Mouse (Mus musculus) fibroblast of lung, adult 2 months (primary cell): Measurements from ENCODE around the gene Arhgap29.

ENCODE experiments used
- DNase-seq: peaks from one replicate; pipeline ENCODE4 v3.0.0-alpha.2; 2011; ENCODE audit warnings: low read depth

Gene Arhgap29

DNA sequence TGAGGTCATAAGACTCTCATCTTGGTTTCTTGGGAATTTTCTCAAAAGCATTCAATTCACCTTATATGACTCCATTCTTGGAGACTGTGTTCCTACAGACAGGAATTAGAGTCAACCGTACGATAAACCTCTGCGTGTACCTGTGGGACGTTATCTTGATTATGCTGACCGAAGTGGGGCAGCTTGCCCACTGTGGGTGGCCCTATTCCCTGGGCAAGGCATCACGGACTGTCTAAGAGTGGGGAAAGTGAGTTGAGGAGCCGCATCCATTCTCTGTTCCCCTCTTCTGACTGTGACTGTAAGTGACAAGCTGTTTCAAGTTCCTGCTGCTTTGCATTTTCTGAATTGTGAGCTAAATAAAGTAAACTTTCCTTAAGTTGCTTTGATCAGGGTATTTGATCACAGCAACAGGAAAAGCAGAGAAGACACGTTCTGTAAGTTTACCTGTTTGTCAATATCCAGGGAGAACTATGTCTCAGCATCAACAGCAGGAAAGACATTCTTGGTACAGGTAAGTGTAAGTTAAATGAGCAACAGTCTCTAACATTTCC lies at the start of gene Arhgap29:
TSS of gene Arhgap29 (plus strand) at position 501 of the 551 bp plus-strand sequence.
- DNase-seq = no peak

DNA sequence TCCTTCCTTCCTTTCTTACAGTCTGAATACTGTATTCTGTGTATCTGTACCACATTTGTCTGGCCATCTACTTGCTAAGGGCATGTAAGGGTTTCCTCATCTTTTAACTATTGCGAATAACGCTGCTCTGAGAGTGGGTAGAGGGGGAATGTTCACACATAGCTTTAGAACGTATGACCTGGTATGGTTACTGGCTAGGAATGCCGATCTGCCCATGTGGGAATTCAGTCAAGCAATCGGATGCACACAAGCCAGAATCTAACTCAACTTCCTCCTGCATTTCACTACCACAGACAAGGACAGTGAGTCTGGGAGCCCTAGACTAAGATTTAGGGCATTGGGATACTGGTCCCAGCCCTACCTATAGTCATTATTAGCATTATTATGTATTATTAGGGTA lies 49.6 kb upstream of the Arhgap29 start:
- DNase-seq = no peak

DNA sequence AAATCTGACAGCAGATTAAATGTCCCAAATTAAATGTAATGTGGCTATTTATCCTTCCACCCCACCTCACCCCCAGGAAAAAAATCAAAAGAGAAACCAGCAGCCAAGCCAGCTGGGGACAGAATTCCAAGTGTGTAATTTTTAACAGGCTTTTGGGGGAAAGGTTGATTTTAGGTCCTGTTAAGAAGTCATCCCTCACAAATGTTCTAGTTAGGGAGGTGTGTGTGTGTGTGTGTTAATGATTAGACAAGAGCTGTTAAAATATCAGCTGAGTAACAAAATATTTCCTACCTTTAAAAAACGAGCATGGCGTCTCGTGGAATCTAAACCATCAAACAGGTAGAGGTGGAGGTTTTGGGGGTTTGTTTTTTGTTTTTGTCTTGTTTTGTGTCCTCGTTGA lies 49.1 kb upstream of the Arhgap29 start:
- no peak for DNase-seq

DNA sequence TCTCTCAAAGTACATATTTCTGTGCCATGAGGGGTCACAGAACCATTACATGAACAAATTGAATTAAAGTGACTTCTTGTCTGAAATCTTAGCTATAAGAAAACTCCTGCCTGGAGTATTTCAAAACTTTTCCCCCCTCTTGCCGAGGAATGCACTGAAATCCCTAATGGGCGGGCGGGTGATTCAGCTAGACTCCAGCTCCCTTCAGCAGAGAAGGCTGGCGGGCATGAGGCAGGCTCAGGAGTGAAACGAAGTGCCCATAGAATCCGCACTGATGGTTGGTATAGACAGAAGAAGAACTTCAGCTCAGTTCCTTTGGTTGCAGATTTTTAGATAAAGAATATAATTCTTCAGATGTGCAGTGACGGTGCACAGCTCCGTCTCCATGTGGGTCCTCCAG lies 48.6 kb upstream of the Arhgap29 start:
- no peak for DNase-seq

DNA sequence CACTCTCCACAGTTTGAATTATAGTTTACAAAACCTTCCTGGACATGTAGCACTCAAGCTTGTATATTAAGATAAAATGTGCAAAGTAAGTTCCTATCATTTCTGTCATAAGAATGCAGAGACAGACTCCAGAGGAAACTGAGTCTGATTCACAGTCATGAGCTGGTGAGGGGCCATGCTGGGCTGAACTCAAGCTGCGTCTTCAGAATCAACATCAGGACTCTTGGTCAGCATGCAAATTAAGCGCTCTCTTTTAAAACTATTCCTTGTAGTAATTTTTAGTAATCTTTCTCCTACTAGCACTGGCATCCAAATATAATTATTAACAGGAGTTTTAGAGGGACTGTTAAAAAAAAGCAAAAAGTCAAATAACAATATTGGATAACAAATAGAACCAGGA lies 47.9 kb upstream of the Arhgap29 start:
- no peak for DNase-seq

DNA sequence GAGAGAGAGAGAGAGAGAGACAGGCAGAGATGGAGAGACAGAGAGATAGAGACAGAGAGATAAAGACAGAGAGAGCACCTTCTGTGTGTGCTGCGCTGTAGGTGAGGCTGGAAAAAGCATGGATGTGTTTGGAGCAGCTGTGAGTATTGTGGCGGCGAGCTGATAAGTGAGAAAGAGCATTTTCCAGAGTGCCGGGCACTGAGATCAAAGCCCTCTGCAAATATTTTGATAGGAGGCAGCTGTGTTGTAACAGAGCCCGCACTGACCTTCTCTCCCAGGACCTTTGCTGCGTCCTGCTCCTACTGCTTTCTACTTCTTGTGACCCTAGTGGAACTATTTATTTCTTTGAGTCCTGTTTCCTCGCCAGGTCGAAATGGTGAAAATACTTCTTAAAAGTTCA lies 45.7 kb upstream of the Arhgap29 start:
- no peak for DNase-seq

DNA sequence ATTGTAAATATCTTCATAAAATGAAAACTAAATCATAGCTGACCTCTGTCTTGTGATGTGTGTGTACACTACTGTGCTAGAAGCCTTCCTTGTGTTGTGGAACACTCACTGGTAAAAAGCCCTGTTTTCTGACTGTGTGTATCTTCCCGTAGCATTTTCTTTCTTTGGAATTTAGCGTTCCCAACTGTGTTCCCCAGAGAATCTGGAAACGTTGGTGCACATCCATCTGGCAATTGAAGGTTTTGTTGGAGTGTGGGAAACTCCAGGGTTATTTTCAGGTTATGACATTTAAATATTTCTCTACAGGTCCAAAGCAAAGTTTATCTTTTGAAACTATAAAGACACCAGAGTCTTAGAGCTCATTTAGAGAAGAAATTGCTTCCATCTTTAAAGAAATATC lies 43.2 kb upstream of the Arhgap29 start:
- DNase-seq = no peak

DNA sequence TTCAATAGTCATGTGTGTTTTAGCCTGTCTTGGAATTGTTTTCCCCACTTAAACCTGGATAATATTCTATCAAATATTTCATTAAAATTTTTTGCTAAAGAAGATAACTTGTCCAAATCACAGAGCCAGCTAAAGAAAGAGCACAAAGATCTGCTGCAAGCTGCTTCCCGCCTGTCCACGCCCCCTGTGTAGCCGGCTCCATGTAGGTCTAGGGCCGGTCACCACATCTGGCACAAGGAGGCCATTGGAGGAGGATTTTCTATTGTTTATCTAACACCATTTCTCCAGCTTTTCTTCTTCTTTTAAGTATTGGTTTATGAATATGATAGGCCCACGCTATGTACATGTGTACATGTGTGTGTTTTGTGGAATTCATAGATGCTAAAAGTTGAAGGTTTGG lies 38.9 kb upstream of the Arhgap29 start:
- no peak for DNase-seq

DNA sequence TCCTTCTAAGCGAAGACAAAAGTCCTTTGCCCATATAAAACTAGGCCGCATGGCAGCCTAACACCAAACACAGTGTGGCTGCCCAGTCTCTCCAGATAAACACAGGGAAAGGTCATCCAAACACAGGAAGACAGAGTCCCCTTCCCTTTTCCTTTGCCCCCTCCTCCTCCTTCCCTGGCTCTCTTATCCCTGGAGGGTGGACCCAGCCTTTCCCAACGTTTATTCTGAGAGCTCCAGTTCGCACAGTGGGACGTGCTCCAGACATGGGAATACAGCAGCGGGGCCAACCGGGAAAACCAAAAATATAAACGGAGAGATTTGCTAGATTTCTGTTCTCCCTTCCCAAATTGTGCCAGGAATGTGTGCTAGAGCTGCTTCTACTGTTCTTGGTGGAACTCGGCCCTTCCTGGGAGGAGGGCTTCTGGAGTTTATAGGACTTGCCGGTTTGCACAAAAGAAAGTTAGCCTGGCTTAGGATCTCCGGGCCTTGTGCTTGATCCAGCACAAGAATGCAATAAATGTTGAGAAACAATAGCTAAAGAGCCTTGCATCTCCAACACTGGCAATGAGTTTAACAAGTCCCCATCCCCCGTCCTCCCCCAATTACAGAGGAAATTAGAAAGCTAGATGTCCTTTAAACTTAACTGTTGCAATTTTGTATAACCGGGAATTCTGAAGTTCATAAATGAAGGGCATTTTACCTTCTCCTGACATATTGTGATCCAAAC lies 37.7 kb upstream of the Arhgap29 start:
- DNase-seq = no peak

DNA sequence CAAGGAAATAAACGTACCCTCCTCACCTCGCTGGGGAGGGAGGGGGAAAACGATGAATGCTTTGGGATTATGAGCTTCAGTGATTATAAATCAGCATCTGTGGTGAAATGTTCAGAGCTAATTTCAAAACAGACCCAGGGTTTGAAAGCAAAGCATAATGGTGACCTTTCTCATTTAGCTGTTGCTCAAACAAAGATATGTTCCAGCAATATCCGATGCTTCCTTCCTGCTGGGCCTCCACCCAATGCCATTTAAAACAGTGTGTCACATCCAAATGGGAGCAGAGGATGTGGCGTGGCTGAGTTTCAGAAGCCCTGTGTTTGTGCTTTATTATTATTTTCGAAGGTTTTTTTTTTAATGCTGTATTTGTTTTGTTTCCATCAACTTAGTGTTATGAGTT lies 37.1 kb upstream of the Arhgap29 start:
- no peak for DNase-seq

DNA sequence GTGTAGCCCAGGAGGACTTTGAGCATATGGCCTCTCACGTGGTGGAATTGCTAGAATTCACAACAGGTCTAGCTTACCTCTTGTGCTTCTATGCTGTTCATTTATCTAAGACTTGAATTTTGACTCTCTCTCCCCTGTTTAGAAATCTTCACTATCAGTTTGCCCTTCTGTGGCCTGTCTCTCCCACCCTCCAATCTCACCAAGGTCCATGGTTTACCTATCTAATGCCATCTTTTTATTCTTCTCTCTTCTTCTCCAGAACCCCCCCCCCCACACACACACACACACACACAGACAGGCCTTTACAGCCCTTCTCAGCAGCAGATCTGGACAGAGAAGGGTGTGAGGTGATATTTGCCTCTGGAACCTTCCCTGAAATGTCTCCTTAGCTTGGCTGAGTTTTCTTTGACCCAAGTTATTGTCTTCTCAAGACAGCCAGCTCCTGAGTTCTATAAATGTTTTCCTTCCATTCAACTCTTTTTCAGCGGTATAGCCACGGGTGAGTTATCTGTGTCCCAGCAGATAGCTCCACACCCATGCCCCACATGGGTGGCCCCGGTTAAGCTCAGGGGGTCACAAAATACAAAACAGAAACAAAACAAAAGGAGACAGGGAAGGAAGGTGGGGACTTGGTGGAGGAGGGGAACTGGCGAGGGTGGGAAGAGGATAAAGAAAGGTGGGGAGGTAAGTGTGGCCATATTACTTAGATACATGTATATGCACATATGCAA lies 35.4 kb upstream of the Arhgap29 start:
- no peak for DNase-seq

DNA sequence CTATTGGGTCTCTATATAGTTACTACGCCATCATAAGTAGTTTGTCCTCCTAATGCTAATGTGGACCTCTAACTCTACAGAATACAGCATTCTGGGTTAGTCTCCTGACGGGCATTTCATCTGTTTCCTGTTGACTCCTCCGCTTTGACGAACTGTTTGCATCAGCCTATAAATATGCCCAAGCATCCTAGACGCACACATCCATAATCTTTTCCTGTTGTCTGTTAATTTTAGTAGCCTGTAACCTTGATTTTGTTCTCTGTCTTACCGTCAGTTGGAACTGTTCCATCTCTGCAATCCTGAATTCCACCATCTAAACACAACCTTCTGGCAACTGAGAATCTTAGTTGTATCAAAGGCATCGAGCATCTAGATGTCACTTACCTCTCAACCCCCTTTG lies 34.7 kb upstream of the Arhgap29 start:
- DNase-seq = no peak

DNA sequence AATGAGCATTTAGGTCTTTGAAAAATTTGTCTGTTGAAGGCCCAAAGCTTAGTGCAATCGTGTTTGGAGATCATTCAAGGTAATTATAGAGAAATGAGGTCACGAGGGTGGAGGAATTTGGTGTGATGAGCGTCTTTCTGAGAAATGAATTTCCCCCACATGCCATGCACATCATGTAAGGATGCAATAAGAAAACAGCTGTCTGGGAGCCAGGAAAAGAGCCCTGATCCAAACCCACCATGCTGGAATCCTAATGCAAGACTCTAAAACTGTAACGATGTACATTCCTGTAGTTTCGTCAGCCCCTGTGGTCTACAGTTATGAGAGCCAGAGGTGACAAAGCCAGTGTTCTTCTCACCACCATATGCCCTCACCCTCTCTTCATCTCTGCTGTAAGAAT lies 32.4 kb upstream of the Arhgap29 start:
- no peak for DNase-seq

DNA sequence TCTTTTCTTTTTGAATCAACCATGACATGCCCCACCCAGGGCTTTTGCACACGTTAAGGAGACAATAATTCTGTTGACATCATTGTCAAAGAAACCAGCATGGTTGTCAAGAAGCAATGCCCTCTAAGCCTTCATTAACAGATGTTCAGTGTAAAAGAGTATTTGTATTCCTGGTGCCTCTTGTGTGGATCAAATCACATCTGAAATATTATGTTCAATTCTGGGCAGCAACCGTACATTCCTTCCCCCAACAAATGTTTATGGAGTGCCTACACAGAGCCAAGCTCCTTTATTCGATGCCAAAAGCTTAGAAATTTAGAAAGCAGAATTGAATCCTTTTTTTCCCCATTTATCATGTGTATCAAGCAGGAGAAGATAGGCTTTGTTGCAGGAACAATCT lies 31.6 kb upstream of the Arhgap29 start:
- no peak for DNase-seq

DNA sequence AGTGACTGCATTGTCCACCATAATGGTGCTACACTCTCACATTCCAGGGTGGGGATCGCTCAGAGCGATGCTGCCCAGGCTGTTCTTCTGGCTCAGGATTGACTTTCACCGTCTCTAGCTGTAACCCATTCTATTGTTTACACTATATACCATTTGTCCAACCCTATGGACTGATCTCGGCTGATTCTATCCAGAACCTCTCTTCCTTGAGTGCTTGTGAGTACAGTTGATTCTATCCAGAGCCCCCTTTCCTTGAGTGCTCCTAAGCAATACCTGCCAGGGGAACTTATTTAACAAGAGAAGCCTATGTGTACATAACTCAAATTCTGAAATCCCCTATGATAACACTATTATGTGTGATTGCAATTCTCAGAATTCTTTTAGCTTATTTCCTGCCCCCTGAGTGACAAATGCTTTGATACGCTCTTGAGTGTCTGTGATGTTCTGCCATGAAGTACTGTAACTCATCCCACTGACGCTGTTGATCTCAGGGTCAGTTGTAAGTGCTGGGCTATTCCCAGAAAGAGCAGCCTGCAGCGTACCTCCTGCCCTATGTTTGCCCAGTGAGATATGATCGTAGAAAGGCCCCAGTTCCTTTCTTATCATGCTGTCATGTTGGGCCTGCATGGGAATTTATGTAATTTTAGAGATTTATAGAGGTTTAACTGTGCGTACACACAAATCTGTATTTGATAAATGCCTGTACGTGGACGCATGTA lies 27.4 kb upstream of the Arhgap29 start:
- no peak for DNase-seq

DNA sequence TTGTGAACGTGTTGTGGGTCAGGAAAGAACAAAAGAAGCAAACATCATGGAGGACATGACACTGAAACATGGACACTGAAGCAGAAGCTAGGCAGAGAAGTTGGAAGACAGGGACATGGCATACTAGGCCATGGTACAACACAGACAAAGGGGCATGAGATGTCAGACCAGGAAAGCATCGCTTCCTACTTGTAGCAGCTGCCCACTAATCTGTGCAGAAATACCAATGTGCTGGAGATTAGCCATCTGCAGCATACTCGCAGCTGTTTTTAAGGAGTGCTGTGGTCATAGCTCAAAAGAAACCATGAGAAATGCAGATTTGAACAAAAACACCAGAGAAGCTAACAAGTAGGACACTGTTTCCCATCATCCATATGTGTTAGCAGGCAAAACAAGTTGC lies 24.7 kb upstream of the Arhgap29 start:
- no peak for DNase-seq

DNA sequence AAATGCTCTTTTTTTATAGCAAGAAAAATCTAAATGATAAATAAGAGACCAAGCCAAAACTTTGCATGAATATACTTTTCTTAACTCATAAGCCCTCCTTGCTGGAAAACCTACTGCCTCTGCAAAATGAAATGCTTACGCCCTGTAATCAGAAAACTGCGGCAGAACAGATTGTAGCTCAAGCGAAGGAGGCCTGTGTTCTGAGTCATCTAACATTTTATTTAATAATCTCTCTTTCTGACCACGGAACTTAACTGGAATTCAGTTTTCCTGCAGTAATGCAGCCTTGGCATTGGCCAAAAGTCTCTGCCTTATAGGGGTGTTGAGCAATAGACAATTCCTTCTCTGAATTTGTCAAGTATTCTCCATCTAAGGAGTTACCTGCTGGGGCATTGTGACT lies 19.5 kb upstream of the Arhgap29 start:
- no peak for DNase-seq

DNA sequence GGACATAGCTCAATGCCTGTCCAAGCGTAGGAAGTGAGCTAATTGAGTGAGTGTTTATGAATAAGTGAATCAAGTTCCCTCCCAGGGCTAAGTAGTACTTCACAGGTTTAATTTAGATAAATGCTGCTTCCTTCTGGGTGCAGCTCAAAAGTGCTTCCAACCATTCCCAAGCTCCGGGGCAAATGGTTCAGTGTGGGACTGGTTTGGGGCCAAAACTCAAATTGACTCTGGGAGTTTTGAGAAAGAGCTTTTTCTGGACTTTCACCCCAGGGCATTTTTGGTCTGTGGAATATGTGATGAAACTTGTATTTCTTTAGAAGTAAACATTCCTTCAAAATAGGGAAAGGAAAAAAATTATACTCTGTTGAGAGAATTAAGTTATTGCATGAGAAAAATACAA lies 16.1 kb upstream of the Arhgap29 start:
- no peak for DNase-seq

DNA sequence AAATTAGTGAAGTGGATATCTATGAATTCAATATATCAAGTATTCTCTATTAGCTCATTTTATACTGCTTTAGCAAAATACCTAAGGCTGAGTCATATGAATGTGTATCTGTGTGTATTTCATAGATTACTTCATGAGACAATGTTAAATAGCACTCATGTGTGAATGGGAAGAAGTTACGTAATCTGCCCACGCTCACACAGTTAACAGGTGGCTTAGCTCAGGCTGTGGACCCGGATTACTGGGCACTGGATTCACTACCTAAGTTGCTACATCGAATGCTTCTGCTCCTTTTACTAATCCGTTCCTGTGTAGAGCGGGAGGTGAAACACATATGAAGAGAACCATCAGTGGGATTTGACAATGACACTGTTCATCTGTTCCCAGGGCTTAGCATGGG lies 15.3 kb upstream of the Arhgap29 start:
- no peak for DNase-seq

DNA sequence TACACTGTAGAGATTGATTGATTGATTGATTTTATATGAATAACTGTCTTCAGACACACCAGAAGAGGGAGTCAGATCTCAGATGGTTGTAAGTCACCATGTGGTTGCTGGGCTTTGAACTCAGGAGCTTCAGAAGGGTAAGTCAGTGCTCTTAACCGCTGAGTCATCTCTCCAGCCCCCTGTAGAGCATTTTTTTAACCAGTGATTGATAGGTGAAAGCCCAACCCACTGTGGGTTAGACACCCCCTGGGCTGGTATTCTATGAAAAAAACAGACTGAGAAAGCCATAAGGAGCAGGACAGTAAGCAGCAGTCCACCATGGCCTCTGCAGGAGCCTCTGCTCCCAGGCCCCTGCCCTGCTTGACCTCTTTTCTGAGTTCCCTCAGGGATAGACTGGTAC lies 12.7 kb upstream of the Arhgap29 start:
- no peak for DNase-seq

DNA sequence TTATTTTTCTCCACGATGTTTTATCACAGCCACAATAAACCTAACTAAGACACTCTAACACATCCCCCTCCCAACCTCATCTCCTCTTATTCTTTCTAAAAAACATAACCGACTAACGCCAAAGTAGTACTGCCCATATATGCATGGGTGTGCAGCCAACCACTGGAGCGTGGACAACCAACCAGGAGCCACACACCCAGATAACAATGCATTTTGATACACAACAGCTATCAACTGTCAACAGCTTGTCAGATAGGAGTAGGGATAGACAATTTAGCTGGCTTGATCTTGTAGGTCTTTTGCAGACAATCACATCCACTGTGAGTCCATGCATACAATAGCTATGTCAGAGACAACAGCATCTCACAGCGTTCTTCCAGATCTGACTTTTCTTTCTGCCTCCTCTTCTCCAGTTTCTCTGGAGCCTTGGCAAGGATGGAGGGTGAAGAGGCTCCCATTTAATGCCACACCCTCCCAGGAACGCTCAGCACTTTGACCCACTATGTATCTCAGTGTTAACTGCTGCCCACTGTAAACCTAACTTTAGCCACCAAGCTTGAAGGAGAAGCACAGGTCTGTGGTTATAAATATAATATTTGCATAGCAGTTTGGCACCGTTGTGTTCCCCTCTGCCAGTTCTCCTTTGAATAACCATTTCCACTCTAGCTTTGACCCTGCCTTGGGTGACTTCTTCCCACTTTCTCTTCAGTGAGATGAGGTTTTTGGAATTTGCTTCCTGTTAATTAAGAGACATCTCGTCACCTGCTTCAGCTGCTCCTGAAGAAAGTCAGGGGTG lies 12.0 kb upstream of the Arhgap29 start:
- no peak for DNase-seq

DNA sequence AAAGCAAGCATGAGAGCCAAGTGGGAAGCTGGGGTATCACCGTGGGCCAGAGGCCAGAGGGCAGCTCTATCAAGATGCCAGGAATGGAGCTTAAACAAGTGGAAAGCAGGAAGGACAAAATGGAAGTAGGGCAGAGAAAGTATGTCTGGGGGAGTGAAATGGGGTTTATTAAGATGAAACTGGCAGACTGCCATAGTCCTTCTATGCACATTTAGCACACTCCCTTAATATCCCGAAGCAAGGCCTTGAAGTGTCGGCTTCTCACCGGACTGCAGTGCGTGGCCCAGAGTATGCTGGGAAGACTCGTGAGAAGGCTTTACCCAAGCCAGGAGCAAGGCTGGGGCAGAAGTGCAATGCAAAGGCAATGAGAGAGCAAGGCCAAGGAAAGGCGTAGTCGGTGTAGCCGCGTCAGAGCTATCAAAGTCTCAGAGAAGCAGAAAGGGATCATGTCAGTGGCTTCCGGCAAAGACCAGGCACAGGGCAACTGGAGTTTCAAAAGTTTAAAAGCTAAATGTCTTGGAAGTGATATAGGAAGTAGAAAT lies 11.1 kb upstream of the Arhgap29 start:
- no peak for DNase-seq
